Mouse (Mus musculus) layer of hippocampus, adult 2 months (tissue): ENCODE measurements around the gene Gli3. TPM values are rescaled to one million over a fixed set of nuclear protein-coding genes. Genes with fewer than 3 reads are reported as not detected.

ENCODE experiments used
- DNase-seq, 2 experiments: peaks; one replicate each; pipeline ENCODE4 v3.0.0; 2022; ENCODE audit warnings: low spot score in 2 of 2
- H3K27ac ChIP-seq: fragments of 200-600 bp; 2 replicates; pipeline ENCODE4 v1.8.1; 2022
- H3K4me3 ChIP-seq: fragments of 200-600 bp; 2 replicates; pipeline ENCODE4 v1.8.1; 2022; ENCODE audit warnings: mild to moderate bottlenecking
- CTCF ChIP-seq: fragments of 200-600 bp; conservative IDR thresholded peaks from 2 replicates; pipeline ENCODE4 v1.8.1; 2022; ENCODE audit warnings: antibody characterized with exemption, mild to moderate bottlenecking, moderate library complexity
- total RNA-seq, 2 experiments: library from RNA; stranded (reverse); gene quantifications; 2 replicates each; pipeline ENCODE4 v1.2.3; 2021

Gli3 gene
- total RNA-seq, 2 experiments from 2014 or later: 9.6 to 10.1 TPM

DNA sequence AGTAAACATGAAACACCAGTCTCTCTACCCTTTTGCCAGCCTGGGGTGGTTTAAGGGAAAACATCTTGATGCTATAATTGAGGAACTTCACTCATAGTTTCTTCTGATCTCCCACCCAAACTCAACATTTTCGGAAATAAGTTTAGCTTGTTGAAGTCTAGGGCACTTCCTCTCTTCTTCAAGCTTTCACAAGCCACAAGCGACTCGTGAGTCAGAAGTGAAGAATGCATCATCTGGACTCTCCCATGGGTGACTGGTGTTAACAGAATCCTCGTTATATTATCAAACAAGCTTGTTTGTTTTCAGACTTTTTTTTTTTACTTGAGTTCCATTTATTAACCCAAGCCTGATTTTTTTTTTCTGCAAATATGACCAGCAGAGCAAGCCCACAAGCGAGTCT, 197.5 kb downstream of the Gli3 start:
- no peak overlapping the region for H3K27ac ChIP-seq

GRCm38 (mm10) chr13:15662375-15662774, 199.3 kb downstream of the Gli3 start:
- Histone ChIP-seq H3K4me3 (no peak overlapping the region), H3K27ac (no peak overlapping the region)
- DNase-seq: no peak
- no peak for TF ChIP-seq CTCF

More for the DNA sequence above, 197.5 kb downstream of the Gli3 start:
- no peak for TF ChIP-seq CTCF
- no peak for DNase-seq
- no peak overlapping the region for H3K4me3 ChIP-seq

DNA sequence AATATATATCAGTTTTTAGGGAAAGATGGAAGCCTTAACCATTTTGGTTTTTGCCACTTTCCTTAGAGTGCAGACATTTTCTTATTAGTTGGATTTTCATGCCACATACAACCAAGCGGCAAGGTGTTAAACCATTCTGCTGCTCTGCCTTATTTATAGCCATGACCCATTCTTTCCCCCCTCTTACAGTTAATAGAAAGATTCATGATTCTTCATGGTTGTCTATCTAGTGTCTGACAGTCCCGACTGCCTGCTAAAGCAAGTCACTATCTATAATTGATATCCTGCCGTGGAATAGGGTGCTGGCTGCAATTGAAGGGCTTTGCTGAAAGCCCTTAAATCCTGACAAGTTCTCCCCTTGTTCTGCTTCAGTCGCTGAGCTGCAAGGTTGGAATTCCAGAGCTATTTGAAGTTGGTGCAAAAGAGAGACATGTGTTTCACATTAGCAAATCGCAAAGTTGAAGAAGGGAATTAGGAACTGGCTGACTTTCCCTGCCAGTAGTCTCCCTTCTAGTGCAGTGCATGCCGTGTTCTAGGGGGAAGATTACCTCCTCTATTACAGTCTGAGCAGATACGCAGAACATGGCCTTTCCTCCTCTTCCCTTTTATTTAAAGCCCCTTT, 201.7 kb downstream of the Gli3 start:
- TF ChIP-seq CTCF: no peak

DNA sequence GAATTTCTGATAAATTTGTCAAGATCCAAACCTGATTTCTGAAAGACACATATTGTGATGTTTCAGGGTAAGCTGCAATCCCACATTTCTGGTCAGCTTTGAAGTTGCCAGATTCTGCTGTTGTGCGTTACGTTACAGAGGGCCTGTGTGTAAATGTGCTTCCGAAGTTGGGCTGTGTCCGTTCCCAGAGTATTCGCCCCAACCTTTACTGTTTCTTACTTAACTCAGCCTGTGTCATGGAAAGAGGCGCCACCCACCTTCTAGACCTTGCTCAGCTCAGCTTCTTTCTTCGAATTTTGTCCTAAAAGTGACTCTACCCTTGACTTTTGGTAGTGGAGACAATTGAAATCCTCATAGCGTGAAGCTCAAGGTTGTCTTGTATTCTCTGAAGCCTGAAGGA, 202.5 kb downstream of the Gli3 start:
- Histone ChIP-seq H3K27ac (no peak overlapping the region), H3K4me3 (no peak overlapping the region)
- no peak for TF ChIP-seq CTCF
- DNase-seq: no peak

More for the DNA sequence above, 201.7 kb downstream of the Gli3 start:
- no peak overlapping the region for H3K4me3 ChIP-seq
- no peak for DNase-seq
- no peak overlapping the region for H3K27ac ChIP-seq

DNA sequence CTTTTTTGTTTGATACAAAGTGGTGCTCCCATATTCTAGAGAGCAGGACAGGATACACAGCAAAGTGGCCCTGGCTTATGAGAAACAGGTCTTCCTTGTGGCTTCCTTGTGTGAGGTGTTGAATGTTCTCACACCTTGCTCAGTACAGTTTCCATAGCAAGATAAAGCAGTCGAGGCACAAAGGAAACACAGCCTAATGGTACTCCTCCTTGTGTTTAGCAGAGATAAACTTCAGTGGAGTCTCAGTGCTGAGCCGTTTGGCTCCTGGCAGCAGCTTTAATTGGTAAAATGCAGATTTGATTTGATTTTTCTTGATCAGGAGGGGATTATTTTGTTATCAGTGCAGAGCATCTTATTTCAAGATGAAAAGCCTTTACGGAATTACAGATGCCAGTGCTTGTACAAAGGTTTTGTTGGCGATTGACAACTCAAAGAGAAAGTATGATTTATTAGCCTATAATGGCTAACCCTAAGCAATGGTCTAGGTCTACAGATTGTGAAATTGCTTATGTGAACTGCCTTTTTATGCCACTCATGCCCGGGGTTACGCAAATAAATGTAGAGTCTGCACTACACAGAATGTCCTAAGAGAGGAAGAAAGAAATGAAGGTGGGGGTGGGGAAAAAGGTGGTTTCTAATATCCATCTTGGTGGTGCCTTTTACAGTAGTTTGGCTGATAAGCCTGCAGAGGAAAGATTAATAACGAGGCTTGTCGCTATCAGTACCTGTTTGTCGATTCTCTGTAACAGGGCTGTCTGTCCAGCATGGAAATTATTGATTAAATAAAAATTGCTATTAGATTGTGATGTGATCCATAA, 207.3 kb downstream of the Gli3 start:
- TF ChIP-seq CTCF: no peak
- DNase-seq: no peak
- Histone ChIP-seq H3K27ac (no peak overlapping the region), H3K4me3 (no peak overlapping the region)

GRCm38 (mm10) chr13:15670962-15671313, 207.9 kb downstream of the Gli3 start:
- no peak for DNase-seq
- Histone ChIP-seq H3K4me3 (no peak overlapping the region), H3K27ac (no peak overlapping the region)
- TF ChIP-seq CTCF: no peak

GRCm38 (mm10) chr13:15675480-15675879, 212.4 kb downstream of the Gli3 start:
- no peak overlapping the region for H3K27ac ChIP-seq
- no peak overlapping the region for H3K4me3 ChIP-seq
- no peak for TF ChIP-seq CTCF
- no peak for DNase-seq

- no peak for TF ChIP-seq CTCF
- peak in 1 of 2 experiments; percentile 43 for DNase-seq
- Histone ChIP-seq H3K27ac (no peak overlapping the region), H3K4me3 (no peak overlapping the region)
Measured at GRCm38 (mm10) chr13:15677106-15677760, 214.2 kb downstream of the Gli3 start.

DNA sequence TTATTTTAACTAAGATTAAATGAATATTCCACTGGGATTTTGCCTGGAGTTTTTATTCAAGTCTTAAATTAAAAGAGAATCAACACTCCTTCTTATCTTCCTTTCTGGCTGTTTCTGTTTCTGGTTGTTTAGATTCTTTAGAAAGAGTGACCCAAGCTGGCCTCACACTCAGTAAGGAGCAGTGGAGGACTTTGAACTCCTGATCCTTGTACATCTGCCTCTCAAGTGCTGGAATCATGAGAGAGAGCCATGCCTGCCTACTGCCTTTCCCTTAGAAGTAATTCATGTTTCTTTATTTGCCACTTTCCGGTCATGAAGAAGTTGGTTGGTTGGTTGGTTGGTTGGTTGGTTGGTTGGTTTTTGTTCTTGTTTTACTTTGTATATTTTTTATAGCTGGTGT, 218.5 kb downstream of the Gli3 start:
- no peak overlapping the region for H3K27ac ChIP-seq
- no peak for TF ChIP-seq CTCF
- H3K4me3 ChIP-seq: no peak overlapping the region
- DNase-seq: no peak

GRCm38 (mm10) chr13:15683006-15683405, 220.0 kb downstream of the Gli3 start:
- no peak for TF ChIP-seq CTCF
- Histone ChIP-seq H3K27ac (no peak overlapping the region), H3K4me3 (no peak overlapping the region)
- no peak for DNase-seq

DNA sequence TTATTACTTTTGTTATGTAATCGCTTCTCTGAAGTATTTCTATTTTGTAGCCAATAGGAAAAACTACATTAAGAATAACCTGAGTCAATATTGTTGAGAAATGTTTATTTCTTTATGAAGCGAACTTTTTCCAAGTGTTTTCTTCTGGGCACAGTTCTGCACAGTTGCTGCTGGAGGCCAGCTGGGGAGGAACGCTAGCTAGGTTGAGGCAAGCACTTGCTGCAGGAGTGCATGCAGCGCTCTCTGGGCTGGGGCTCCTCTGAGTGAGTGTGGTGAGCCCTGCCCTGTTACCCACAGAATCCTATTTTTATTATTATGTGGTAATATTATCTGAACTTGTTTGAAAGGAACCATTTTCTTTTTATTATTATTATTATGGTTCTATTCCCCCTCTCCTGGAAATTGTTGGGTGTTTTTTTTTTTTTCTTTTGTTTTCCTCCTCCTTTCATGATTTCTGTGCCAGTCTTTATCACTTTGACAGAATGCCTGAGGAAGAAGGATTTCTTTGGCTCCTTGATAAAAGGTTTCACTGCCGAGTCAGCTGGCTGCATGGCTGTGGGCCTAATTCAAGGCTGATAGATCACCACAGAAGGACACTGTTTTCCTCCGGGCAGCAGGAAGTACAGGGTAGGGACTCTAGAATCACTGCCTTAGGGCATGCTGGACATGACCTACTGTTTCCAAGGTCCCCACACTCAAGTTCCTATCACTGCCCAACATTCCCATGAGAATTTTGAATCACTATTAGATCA, 225.2 kb downstream of the Gli3 start:
- Histone ChIP-seq H3K4me3 (no peak overlapping the region), H3K27ac (no peak overlapping the region)
- no peak for DNase-seq
- TF ChIP-seq CTCF: no peak

- no peak for DNase-seq
- TF ChIP-seq CTCF: no peak
Measured at GRCm38 (mm10) chr13:15688826-15689501, 225.9 kb downstream of the Gli3 start.

More at GRCm38 (mm10) chr13:15688826-15689501, 225.9 kb downstream of the Gli3 start:
- Histone ChIP-seq H3K27ac (no peak overlapping the region), H3K4me3 (no peak overlapping the region)
